Mouse (Mus musculus) ES-E14 (cell line): ENCODE data around the gene Slc5a2.

Experiments
- CHD2 ChIP-seq: IDR thresholded peaks from 2 replicates; pipeline ENCODE4 v1.6.1; 2014; ENCODE audit warnings: mild to moderate bottlenecking, low read depth, low read length, inconsistent platforms
- ZC3H11A ChIP-seq: IDR thresholded peaks from 2 replicates; pipeline ENCODE4 v1.6.1; 2012; ENCODE audit warnings: low read depth, mild to moderate bottlenecking, inconsistent platforms, low read length, borderline replicate concordance

GRCm38 (mm10) chr7:128243921-128244320 is 21.5 kb upstream of the Slc5a2 start:
- TF ChIP-seq ZC3H11A = no peak
- no peak for TF ChIP-seq CHD2
